Mouse (Mus musculus) testis, adult 2 months (tissue): ENCODE results near the gene Pdzph1. TPM values are rescaled to one million over a fixed set of nuclear protein-coding genes. Genes with fewer than 3 reads are reported as not detected.

ENCODE experiments used
- H3K27ac ChIP-seq: fragments of 200-500 bp; 2 replicates; pipeline ENCODE4 v1.5.1; 2012; ENCODE audit warnings: low read depth, low read length; ENCODE audit not compliant: control insufficient read depth, insufficient read depth
- H3K27me3 ChIP-seq: fragments of 200-500 bp; 2 replicates; pipeline ENCODE4 v1.6.1; 2012; ENCODE audit warnings: mild to moderate bottlenecking, low read length, moderate library complexity; ENCODE audit not compliant: control insufficient read depth, insufficient read depth
- H3K36me3 ChIP-seq: fragments of 200-500 bp; 2 replicates; pipeline ENCODE4 v1.6.1; 2012; ENCODE audit warnings: mild to moderate bottlenecking, low read length; ENCODE audit not compliant: control insufficient read depth, insufficient read depth
- H3K4me1 ChIP-seq: fragments of 200-500 bp; 2 replicates; pipeline ENCODE4 v1.6.1; 2012; ENCODE audit warnings: low read length; ENCODE audit not compliant: control insufficient read depth, insufficient read depth
- H3K4me3 ChIP-seq: fragments of 200-500 bp; 2 replicates; pipeline ENCODE4 v1.5.1; 2012; ENCODE audit warnings: low read depth, mild to moderate bottlenecking, low read length, moderate library complexity, mixed read lengths; ENCODE audit not compliant: control insufficient read depth
- CTCF ChIP-seq: fragments of 200-500 bp; IDR thresholded peaks from 2 replicates; pipeline ENCODE4 v1.5.1; 2012; ENCODE audit warnings: low read depth, mild to moderate bottlenecking, inconsistent platforms, low read length, moderate library complexity; ENCODE audit not compliant: control insufficient read depth, insufficient read depth, insufficient replicate concordance
- POLR2A ChIP-seq: fragments of 200-500 bp; IDR thresholded peaks from 2 replicates; pipeline ENCODE4 v1.6.1; 2012; ENCODE audit warnings: low read depth, mild to moderate bottlenecking, inconsistent platforms, low read length, moderate library complexity; ENCODE audit not compliant: control insufficient read depth
- polyA plus RNA-seq: library from polyadenylated mRNA; depleted of rRNA; stranded (reverse); fragments of >200 nt; gene quantifications from 2 replicates; pipeline ENCODE4 v1.2.3, GENCODE M21; 2012

Pdzph1 gene
- polyA plus RNA-seq, 1 experiment: 22.2 TPM

DNA sequence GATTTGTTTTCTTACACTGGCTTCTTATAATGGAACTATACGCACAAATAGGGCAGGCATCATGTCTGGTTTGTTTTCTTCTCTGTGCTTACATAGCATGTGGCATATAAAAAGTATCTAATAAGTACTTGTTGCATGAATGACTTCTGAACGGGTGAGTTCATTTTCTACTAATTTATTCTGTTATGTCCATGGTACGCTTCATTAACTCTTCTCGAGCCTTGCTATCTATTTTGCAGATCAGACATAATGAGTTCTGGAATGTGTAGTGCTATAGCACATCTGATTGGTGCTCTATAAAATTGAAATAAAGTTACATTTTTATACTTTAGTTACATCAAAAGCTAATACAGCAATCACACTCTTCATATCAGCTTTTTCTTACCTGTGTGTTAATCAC lies 71.2 kb downstream of the Pdzph1 start:
- Histone ChIP-seq H3K27me3 (no peaks in the 10 kb centered on the region), H3K36me3 (no peaks in the 10 kb centered on the region), H3K4me1 (no peaks in the 10 kb centered on the region), H3K4me3 (no peak overlapping the region), H3K27ac (no peak overlapping the region)
- TF ChIP-seq CTCF: no peak
- TF ChIP-seq POLR2A: no peak

DNA sequence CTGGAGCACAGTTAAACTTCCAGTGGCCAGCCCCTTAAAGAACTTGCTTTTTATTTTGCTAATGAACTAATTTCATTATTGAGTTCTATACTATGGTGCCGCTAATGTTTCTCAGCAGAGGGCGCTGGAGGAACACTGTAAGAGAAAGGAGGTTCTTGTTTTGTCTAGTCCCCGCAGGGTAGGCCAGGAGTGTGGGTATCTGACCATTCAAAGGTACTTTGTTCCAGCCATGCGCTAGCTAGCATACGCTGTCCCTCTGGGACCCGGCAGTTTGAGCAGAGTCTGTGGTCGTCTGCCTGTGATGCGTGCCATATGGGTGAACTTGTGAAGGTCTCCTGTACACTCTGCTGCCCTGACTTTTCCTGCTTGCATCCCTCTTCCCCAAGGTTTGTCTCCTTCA lies 72.1 kb downstream of the Pdzph1 start:
- no peaks in the 10 kb centered on the region for H3K27me3 ChIP-seq
- TF ChIP-seq POLR2A: no peak
- no peak for TF ChIP-seq CTCF
- no peak overlapping the region for H3K27ac ChIP-seq
- H3K36me3 ChIP-seq: no peaks in the 10 kb centered on the region
- H3K4me1 ChIP-seq: no peaks in the 10 kb centered on the region
- H3K4me3 ChIP-seq: no peak overlapping the region

DNA sequence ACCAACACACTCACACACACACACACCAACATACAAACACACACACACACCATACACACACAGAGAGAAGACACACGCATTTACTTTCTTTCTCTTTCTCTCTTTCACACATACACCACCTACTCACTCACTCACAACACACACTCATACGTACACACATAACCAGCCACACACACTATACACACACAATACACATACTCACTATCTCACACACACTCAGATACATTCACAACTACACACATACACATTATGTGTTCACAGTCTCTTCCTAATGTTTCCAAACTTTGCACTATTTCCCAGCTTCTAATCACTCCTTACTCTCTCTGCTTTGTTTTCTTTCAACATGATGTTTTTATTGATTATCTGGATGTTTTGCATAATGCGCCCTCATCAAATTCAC lies 72.6 kb downstream of the Pdzph1 start:
- Histone ChIP-seq H3K27ac (no peak overlapping the region), H3K4me3 (no peak overlapping the region), H3K36me3 (no peaks in the 10 kb centered on the region), H3K4me1 (no peaks in the 10 kb centered on the region), H3K27me3 (no peaks in the 10 kb centered on the region)
- TF ChIP-seq POLR2A (no peak), CTCF (no peak)

DNA sequence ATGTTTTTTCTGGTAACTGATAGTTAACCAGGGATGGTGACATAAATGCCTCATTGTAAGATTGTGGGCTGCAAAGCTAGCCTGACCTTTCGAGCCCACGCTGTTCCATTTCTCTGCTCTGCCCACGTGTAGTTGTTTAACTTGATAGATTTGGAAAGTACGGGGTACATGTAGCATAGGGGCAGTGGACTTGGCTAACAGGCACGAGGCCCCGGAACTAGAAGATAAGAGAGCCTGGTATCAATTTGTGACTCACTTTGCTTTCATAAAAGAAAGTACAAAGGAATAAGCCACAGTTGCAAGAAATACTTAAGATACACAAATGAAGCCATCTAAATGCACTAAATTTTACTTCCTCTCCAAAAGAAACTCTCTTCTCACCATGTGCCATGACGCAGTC lies 79.6 kb downstream of the Pdzph1 start:
- peaks cover 4% of the 10 kb centered on the region; the same call in 1 of the 2 replicates for H3K4me1 ChIP-seq
- TF ChIP-seq POLR2A (no peak), CTCF (no peak)
- H3K4me3 ChIP-seq: no peak overlapping the region
- no peaks in the 10 kb centered on the region for H3K36me3 ChIP-seq
- H3K27me3 ChIP-seq: no peaks in the 10 kb centered on the region
- H3K27ac ChIP-seq: no peak overlapping the region

DNA sequence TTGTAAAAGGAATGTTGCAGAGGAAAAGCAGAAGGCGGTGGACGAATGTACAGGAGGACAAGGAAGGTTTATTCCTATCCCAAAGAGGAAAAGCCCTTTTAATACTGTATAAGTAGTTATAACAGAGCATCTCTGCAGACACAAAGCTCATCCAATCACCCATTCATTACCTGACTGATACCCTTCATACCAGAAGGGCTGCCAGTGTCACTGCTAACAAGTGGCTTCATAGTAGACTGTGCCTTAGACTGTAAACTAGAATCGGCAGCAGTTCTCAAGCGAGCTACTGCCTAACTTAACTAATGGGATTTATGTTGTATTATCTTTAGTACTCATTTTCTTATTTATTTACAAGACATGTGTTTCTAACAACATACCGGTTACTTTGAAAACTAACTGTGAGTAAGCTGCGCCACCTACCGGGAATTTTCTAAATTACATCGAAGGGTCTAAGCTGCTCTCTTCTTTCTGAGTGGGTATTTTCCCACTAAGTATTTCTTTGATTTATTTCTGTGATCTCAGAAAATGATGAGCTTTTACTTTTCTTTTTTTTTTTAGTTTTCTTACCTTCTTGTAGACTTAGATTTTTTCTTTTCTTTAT lies 82.0 kb downstream of the Pdzph1 start:
- H3K27me3 ChIP-seq: no peaks in the 10 kb centered on the region
- H3K36me3 ChIP-seq: no peaks in the 10 kb centered on the region
- TF ChIP-seq CTCF: no peak
- H3K4me3 ChIP-seq: no peak overlapping the region
- no peak overlapping the region for H3K27ac ChIP-seq
- H3K4me1 ChIP-seq: peaks cover 4% of the 10 kb centered on the region; the same call in 1 of the 2 replicates

DNA sequence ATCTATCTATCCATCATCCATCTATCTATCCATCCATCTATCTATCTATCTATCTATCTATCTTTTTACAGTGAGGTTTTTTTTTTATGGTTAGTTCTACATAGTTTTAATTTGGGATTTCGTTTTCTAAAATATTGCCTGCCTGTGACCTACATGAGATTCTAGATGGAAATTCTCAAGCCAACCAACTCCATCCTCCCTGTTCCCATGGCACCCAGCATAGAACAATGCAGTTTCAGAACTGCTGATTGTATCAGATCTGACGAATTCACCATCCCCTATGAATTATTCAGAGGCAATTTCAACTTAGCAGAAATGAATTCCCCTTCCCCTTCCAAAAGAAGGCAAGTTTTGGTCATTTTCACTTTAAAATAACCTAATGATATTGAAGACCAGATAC lies 85.2 kb downstream of the Pdzph1 start:
- no peaks in the 10 kb centered on the region for H3K27me3 ChIP-seq
- no peak overlapping the region for H3K4me3 ChIP-seq
- TF ChIP-seq CTCF: no peak
- TF ChIP-seq POLR2A: no peak
- no peak overlapping the region for H3K27ac ChIP-seq
- peaks cover 4% of the 10 kb centered on the region; the same call in 1 of the 2 replicates for H3K4me1 ChIP-seq
- H3K36me3 ChIP-seq: no peaks in the 10 kb centered on the region

DNA sequence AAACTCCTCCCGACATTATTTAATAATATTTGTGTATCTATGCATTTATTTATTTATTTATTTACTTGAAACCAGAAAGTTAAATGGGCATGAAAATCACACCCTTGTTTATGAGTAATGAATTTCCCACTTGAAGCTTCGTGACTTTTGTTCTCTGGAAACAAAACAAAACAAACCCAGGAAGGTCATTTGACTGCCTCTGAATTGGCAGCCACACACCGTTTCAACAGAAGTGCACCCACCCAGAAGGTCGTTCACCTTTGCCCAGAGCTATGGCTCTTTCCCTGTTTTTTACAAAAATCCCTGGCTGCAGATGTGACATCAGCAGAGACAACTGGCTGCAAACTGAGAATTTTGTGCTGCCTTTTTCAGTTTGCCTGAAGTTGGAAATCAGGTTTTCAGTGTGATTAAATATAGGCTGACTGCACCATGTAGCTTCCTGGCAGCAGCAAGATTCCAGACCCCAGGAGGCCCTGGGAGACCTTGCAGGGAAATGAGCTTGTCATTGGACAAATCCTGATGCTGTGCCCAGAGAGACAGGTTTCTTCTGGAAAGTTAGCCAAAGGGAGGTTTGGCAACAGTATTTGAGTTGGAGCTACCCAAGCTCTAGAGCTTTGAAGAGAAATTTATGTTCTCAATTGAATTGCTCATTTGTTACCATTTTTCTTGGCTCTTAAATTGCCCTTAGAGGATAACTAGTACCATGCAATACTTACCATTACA lies 99.5 kb downstream of the Pdzph1 start:
- H3K36me3 ChIP-seq: no peaks in the 10 kb centered on the region
- no peaks in the 10 kb centered on the region for H3K4me1 ChIP-seq
- TF ChIP-seq CTCF: no peak
- no peak for TF ChIP-seq POLR2A
- no peak overlapping the region for H3K4me3 ChIP-seq
- H3K27me3 ChIP-seq: no peaks in the 10 kb centered on the region
- no peak overlapping the region for H3K27ac ChIP-seq
